Mouse (Mus musculus) midbrain, embryonic 12.5 days (tissue): ENCODE data around the gene Pcx. TPM values are rescaled to one million over a fixed set of nuclear protein-coding genes. Genes with fewer than 3 reads are reported as not detected.

Experiments used
- ATAC-seq: fragments of 200-750 bp; cut with Nextera tagmentation; 2 replicates; pipeline ENCODE4 v1.8.0; 2017; ENCODE audit warnings: low read depth, moderate TSS enrichment, moderate library complexity; ENCODE audit not compliant: low FRiP score
- H3K27ac ChIP-seq: fragments of 300-500 bp; sonication (generic); replicated peaks from 2 replicates; pipeline ENCODE4 v1.5.1; 2016; ENCODE audit warnings: mild to moderate bottlenecking
- H3K27me3 ChIP-seq: fragments of 300-500 bp; sonication (generic); 2 replicates; pipeline ENCODE4 v1.6.1; 2016; ENCODE audit warnings: mild to moderate bottlenecking
- H3K36me3 ChIP-seq: fragments of 300-500 bp; sonication (generic); 2 replicates; pipeline ENCODE4 v1.6.1; 2016
- H3K4me1 ChIP-seq: fragments of 300-500 bp; sonication (generic); 2 replicates; pipeline ENCODE4 v1.6.1; 2016
- H3K4me2 ChIP-seq: fragments of 300-500 bp; sonication (generic); replicated peaks from 2 replicates; pipeline ENCODE4 v1.6.1; 2016; ENCODE audit warnings: mild to moderate bottlenecking, moderate library complexity
- H3K4me3 ChIP-seq: fragments of 300-500 bp; sonication (generic); 2 replicates; pipeline ENCODE4 v1.5.1; 2016; ENCODE audit warnings: mild to moderate bottlenecking
- H3K9ac ChIP-seq: fragments of 300-500 bp; sonication (generic); replicated peaks from 2 replicates; pipeline ENCODE4 v1.6.1; 2016; ENCODE audit warnings: mild to moderate bottlenecking, moderate library complexity
- H3K9me3 ChIP-seq: fragments of 300-500 bp; sonication (generic); 2 replicates; pipeline ENCODE4 v1.6.1; 2016; ENCODE audit warnings: mild to moderate bottlenecking
- WGBS: fragments of 180-500 bp; shearing (Covaris S2); methylation state at CpG from one replicate; pipeline ENCODE4 v1.1.7; 2016; 5-methylcytosine and 5-hydroxymethylcytosine counted together
- polyA plus RNA-seq: library from polyadenylated mRNA; unstranded; fragments of >200 nt; fragmentation: Nextera tagmentation; extraction: Ambion mirVana; gene quantifications from 2 replicates; pipeline ENCODE4 v1.2.1, GENCODE M21; 2016

The Pcx gene
- polyA plus RNA-seq, 1 experiment from 2014 or later = 24.5 TPM

GRCm38 (mm10) chr19:4498062-4498933, 12.0 kb upstream of the Pcx start, which contains the start of gene 2010003K11Rik:
2010003K11Rik (minus strand) TSS chr19:4498583.
- no peak for ATAC-seq
- Histone ChIP-seq H3K9me3 (no peaks in the 10 kb centered on the region), H3K36me3 (no peaks in the 10 kb centered on the region), H3K9ac (no peak within 1 kb of the TSS), H3K4me2 (peak within 1 kb of the TSS; percentile 18; the same call in 1 of the 2 replicates), H3K27ac (no peak within 1 kb of the TSS), H3K27me3 (no peaks in the 10 kb centered on the region), H3K4me1 (peaks cover 6% of the 10 kb centered on the region), H3K4me3 (no peak within 1 kb of the TSS)
- WGBS = 58% methylated on average over 16 of the region's 16 CpGs

GRCm38 (mm10) chr19:4502701-4503100, 7.6 kb upstream of the Pcx start:
- Histone ChIP-seq H3K4me3 (no peak overlapping the region), H3K9ac (no peak overlapping the region), H3K4me2 (no peak overlapping the region), H3K27me3 (no peaks in the 10 kb centered on the region), H3K9me3 (no peaks in the 10 kb centered on the region), H3K36me3 (no peaks in the 10 kb centered on the region), H3K4me1 (peaks cover 4% of the 10 kb centered on the region), H3K27ac (no peak overlapping the region)
- 74% methylated on average over 2 of the region's 2 CpGs for WGBS
- no peak for ATAC-seq

GRCm38 (mm10) chr19:4504830-4505229, 5.4 kb upstream of the Pcx start:
- peaks cover 5% of the 10 kb centered on the region; the same call in 1 of the 2 replicates for H3K4me1 ChIP-seq
- no peaks in the 10 kb centered on the region for H3K9me3 ChIP-seq
- H3K27me3 ChIP-seq = no peaks in the 10 kb centered on the region
- no peak overlapping the region for H3K4me3 ChIP-seq
- H3K4me2 ChIP-seq = no peak overlapping the region
- 81% methylated on average over 1 of the region's 1 CpGs for WGBS
- ATAC-seq = no peak
- H3K27ac ChIP-seq = no peak overlapping the region
- no peak overlapping the region for H3K9ac ChIP-seq
- no peaks in the 10 kb centered on the region for H3K36me3 ChIP-seq

- Histone ChIP-seq H3K36me3 (no peaks in the 10 kb centered on the region), H3K4me3 (no peak overlapping the region), H3K9ac (no peak overlapping the region), H3K27me3 (peaks cover 9% of the 10 kb centered on the region; the same call in 1 of the 2 replicates), H3K9me3 (no peaks in the 10 kb centered on the region), H3K4me2 (no peak overlapping the region), H3K27ac (no peak overlapping the region), H3K4me1 (peaks cover 11% of the 10 kb centered on the region)
- 60% methylated on average over 3 of the region's 3 CpGs for WGBS
- no peak for ATAC-seq
Observed at GRCm38 (mm10) chr19:4507746-4508145, 2.5 kb upstream of the Pcx start.

GRCm38 (mm10) chr19:4511116-4511841, 1.0 kb downstream of the Pcx start:
- Histone ChIP-seq H3K4me2 (peak overlapping the region; percentile 72), H3K4me1 (peaks cover 22% of the 10 kb centered on the region), H3K36me3 (no peaks in the 10 kb centered on the region), H3K9ac (0 out of 2 replicates have a peak overlapping the region, but pooled peaks have one; percentile 21), H3K27ac (no peak overlapping the region), H3K9me3 (no peaks in the 10 kb centered on the region), H3K27me3 (peaks cover 9% of the 10 kb centered on the region; the same call in 1 of the 2 replicates), H3K4me3 (peak overlapping the region; percentile 70)
- no peak for ATAC-seq
- 11% methylated on average over 13 of the region's 13 CpGs for WGBS

- Histone ChIP-seq H3K4me1 (peaks cover 22% of the 10 kb centered on the region), H3K27ac (no peak overlapping the region), H3K36me3 (no peaks in the 10 kb centered on the region), H3K4me2 (no peak overlapping the region), H3K9ac (no peak overlapping the region), H3K9me3 (no peaks in the 10 kb centered on the region), H3K4me3 (no peak overlapping the region), H3K27me3 (peaks cover 9% of the 10 kb centered on the region; the same call in 1 of the 2 replicates)
- WGBS = 78% methylated on average over 4 of the region's 4 CpGs
- no peak for ATAC-seq
Observed at GRCm38 (mm10) chr19:4513236-4513858, 3.1 kb downstream of the Pcx start.

- ATAC-seq = no peak
- Histone ChIP-seq H3K4me1 (peaks cover 15% of the 10 kb centered on the region), H3K9ac (no peak overlapping the region), H3K9me3 (no peaks in the 10 kb centered on the region), H3K36me3 (no peaks in the 10 kb centered on the region), H3K27me3 (peaks cover 9% of the 10 kb centered on the region; the same call in 1 of the 2 replicates), H3K4me2 (no peak overlapping the region), H3K4me3 (no peak overlapping the region), H3K27ac (no peak overlapping the region)
- 69% methylated on average over 2 of the region's 2 CpGs for WGBS
Observed at GRCm38 (mm10) chr19:4515746-4516145, 5.5 kb downstream of the Pcx start.

GRCm38 (mm10) chr19:4516288-4516687, 6.0 kb downstream of the Pcx start:
- Histone ChIP-seq H3K27me3 (peaks cover 9% of the 10 kb centered on the region; the same call in 1 of the 2 replicates), H3K9ac (no peak overlapping the region), H3K9me3 (no peaks in the 10 kb centered on the region), H3K4me2 (no peak overlapping the region), H3K27ac (no peak overlapping the region), H3K4me3 (no peak overlapping the region), H3K36me3 (no peaks in the 10 kb centered on the region), H3K4me1 (peaks cover 10% of the 10 kb centered on the region)
- 65% methylated on average over 2 of the region's 2 CpGs for WGBS
- no peak for ATAC-seq

- 78% methylated on average over 1 of the region's 1 CpGs for WGBS
- Histone ChIP-seq H3K9ac (no peak overlapping the region), H3K4me1 (peaks cover 10% of the 10 kb centered on the region), H3K27me3 (no peaks in the 10 kb centered on the region), H3K9me3 (no peaks in the 10 kb centered on the region), H3K36me3 (no peaks in the 10 kb centered on the region), H3K4me3 (no peak overlapping the region), H3K27ac (no peak overlapping the region), H3K4me2 (no peak overlapping the region)
- ATAC-seq = no peak
Observed at GRCm38 (mm10) chr19:4517483-4517882, 7.2 kb downstream of the Pcx start.

- 87% methylated on average over 3 of the region's 3 CpGs for WGBS
- no peaks in the 10 kb centered on the region for H3K9me3 ChIP-seq
- H3K4me3 ChIP-seq = no peak overlapping the region
- no peak for ATAC-seq
- no peak overlapping the region for H3K4me2 ChIP-seq
- no peaks in the 10 kb centered on the region for H3K27me3 ChIP-seq
- no peaks in the 10 kb centered on the region for H3K36me3 ChIP-seq
- H3K27ac ChIP-seq = no peak overlapping the region
- H3K4me1 ChIP-seq = no peaks in the 10 kb centered on the region
- H3K9ac ChIP-seq = no peak overlapping the region
Observed at GRCm38 (mm10) chr19:4521426-4522050, 11.3 kb downstream of the Pcx start.

- 87% methylated on average over 2 of the region's 2 CpGs for WGBS
- ATAC-seq = no peak
- H3K36me3 ChIP-seq = no peaks in the 10 kb centered on the region
- H3K4me3 ChIP-seq = no peak overlapping the region
- no peaks in the 10 kb centered on the region for H3K9me3 ChIP-seq
- no peaks in the 10 kb centered on the region for H3K4me1 ChIP-seq
- no peaks in the 10 kb centered on the region for H3K27me3 ChIP-seq
- no peak overlapping the region for H3K9ac ChIP-seq
- H3K27ac ChIP-seq = no peak overlapping the region
- H3K4me2 ChIP-seq = no peak overlapping the region
Observed at GRCm38 (mm10) chr19:4534646-4535045, 24.4 kb downstream of the Pcx start.
